Mouse (Mus musculus) kidney, adult 8-10 months (tissue): ENCODE measurements around the gene Il4.

Experiments
- DNase-seq, 2 experiments: peaks; one replicate each; pipeline ENCODE4 v3.0.0; 2022

The Il4 gene

GRCm38 (mm10) chr11:53618619-53619198, at the start of gene Il4:
Il4 (minus strand) TSS chr11:53618669.
- DNase-seq: no peak

GRCm38 (mm10) chr11:53664091-53664490, 45.6 kb upstream of the Il4 start:
- no peak for DNase-seq

GRCm38 (mm10) chr11:53662794-53663674, 44.6 kb upstream of the Il4 start:
- no peak for DNase-seq

- DNase-seq: no peak
Observed at GRCm38 (mm10) chr11:53657828-53658227, 39.4 kb upstream of the Il4 start.

- no peak for DNase-seq
Observed at GRCm38 (mm10) chr11:53657381-53657780, 38.9 kb upstream of the Il4 start.

- DNase-seq: no peak
Observed at GRCm38 (mm10) chr11:53656558-53657202, 38.2 kb upstream of the Il4 start.

- DNase-seq: no peak
Observed at GRCm38 (mm10) chr11:53655043-53655442, 36.6 kb upstream of the Il4 start.

- no peak for DNase-seq
Observed at GRCm38 (mm10) chr11:53652427-53652826, 34.0 kb upstream of the Il4 start.

- no peak for DNase-seq
Observed at GRCm38 (mm10) chr11:53651441-53651840, 33.0 kb upstream of the Il4 start.

GRCm38 (mm10) chr11:53644017-53644416, 25.5 kb upstream of the Il4 start:
- no peak for DNase-seq

GRCm38 (mm10) chr11:53642744-53643279, 24.3 kb upstream of the Il4 start:
- peak in 1 of 2 experiments; percentile 4 for DNase-seq

GRCm38 (mm10) chr11:53637803-53638260, 19.4 kb upstream of the Il4 start:
- no peak for DNase-seq

- no peak for DNase-seq
Observed at GRCm38 (mm10) chr11:53637046-53637802, 18.8 kb upstream of the Il4 start.

- no peak for DNase-seq
Observed at GRCm38 (mm10) chr11:53636183-53636646, 17.7 kb upstream of the Il4 start.

- no peak for DNase-seq
Observed at GRCm38 (mm10) chr11:53635590-53636182, 17.2 kb upstream of the Il4 start.

GRCm38 (mm10) chr11:53634556-53634955, 16.1 kb upstream of the Il4 start, which contains the start of gene Il13:
Il13 (minus strand) TSS chr11:53634702.
- DNase-seq: no peak

GRCm38 (mm10) chr11:53633644-53634043, 15.2 kb upstream of the Il4 start:
- no peak for DNase-seq

GRCm38 (mm10) chr11:53632122-53632733, 13.8 kb upstream of the Il4 start:
- DNase-seq: no peak

- DNase-seq: peak; percentile 35 to 78
Observed at GRCm38 (mm10) chr11:53627859-53628258, 9.4 kb upstream of the Il4 start.

GRCm38 (mm10) chr11:53626802-53627373, 8.4 kb upstream of the Il4 start:
- no peak for DNase-seq

GRCm38 (mm10) chr11:53624124-53624523, 5.7 kb upstream of the Il4 start:
- no peak for DNase-seq
